Mouse (Mus musculus): ENCODE measurements around the gene Clpp. TPM values are rescaled to one million over a fixed set of nuclear protein-coding genes. Genes with fewer than 3 reads are reported as not detected.

Clpp gene
- polyA plus RNA-seq (2012; ENCODE audit: low replicate concordance): 37.7 and 105 TPM in 2 replicates

GRCm38 (mm10) chr17:56990115-56990746 lies at the start of gene Clpp:
TSS of gene Clpp (plus strand) at chr17:56990305.

DNA sequence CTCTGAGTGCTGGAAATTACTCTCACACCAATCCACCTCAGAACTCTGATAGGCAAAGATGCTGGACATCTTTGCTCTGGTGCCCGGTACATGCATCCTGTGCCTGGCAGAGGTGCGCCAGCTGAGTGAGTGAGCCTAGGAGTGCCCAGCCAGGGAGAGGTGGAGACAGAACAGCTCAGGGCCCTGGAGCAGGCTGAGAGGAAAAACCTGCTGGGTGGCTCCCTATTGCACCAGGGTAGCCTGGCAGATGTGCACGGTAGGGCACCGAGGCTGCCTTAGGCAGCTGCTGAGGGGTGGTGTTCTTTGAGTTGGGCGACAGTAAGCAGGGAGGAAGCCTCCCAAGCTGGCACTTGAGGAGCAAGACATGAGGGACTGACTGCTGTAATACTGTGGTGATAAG lies 8.1 kb upstream of the Clpp start, which contains the start of gene Acer1:
Gene Acer1, minus strand, starts transcription at position 114 of the 400 bp plus-strand sequence.

GRCm38 (mm10) chr17:56997029-56997667 lies 7.0 kb downstream of the Clpp start, which contains the start of gene Alkbh7:
TSS of gene Alkbh7 (plus strand) at chr17:56997339.

GRCm38 (mm10) chr17:56999968-57000609 lies 10.0 kb downstream of the Clpp start, which contains the start of gene Pspn:
TSS of gene Pspn (minus strand) at chr17:57000018.

GRCm38 (mm10) chr17:57011236-57012141 lies 21.4 kb downstream of the Clpp start, which contains the start of the genes Gtf2f1 and Gm17949:
TSS of gene Gtf2f1 (minus strand) at chr17:57011288.
TSS of gene Gm17949 (plus strand) at chr17:57011469.

DNA sequence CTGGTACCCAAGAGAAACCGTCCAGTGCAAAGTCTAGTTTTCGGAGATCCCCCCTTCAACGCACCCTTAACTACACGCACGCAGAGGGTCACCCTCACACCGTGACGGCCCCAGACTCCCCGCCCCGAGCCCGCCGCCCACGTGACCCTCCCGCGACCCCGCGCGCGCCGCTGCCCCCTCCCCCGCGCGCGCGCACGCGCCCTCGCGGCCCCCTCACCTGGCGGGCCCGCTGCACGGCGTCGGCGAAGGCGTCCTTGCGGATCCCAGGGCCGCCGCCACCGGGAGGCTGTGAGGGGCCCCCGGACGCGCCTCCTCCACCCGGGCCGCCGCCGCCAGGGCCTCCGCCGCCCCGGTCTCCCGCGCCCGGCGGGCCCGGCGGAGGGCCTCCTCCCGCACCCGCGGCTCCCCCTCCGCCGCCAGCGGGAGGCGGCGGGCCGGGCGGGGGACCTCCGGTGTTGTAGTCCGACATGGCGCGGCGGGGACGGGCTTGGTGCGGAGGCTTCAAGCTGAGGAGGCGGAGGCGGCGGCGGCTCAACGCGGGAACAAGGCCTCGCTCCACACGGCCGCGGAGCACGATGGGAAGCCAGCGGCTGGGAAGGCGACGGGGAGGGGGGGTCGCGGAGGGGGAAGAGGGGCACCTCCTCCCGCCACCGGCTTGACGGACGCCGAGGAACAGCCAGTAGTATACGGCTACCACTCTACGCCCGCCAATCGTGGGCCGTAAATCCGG lies 41.0 kb downstream of the Clpp start, which contains the start of gene Khsrp:
Gene Khsrp, minus strand, starts transcription at position 592 of the 730 bp plus-strand sequence.

GRCm38 (mm10) chr17:57041554-57041953 lies 51.4 kb downstream of the Clpp start, which contains the start of gene Slc25a41:
TSS of gene Slc25a41 (minus strand) at chr17:57041654.

Other genes with a start within 250 kb of the Clpp start
- gene Nrtn, start 232.8 kb upstream of the Clpp start, polyA plus RNA-seq (2012; ENCODE audit: low replicate concordance): 0.27 and 0.43 TPM in 2 replicates
- gene Dus3l, start 225.5 kb upstream of the Clpp start, polyA plus RNA-seq (2012; ENCODE audit: low replicate concordance): 70.9 and 106 TPM in 2 replicates
- 6.7 and 14.6 TPM in 2 replicates for gene Prr22, start 220.1 kb upstream of the Clpp start, polyA plus RNA-seq (2012; ENCODE audit: low replicate concordance)
- 24.1 and 36.3 TPM in 2 replicates for gene Rfx2, start 159.3 kb upstream of the Clpp start, polyA plus RNA-seq (2012; ENCODE audit: low replicate concordance)
- gene Acsbg2, start 115.9 kb upstream of the Clpp start, polyA plus RNA-seq (2012; ENCODE audit: low replicate concordance): not detected in 2 replicates
- not detected in 2 replicates for gene 1700061G19Rik, start 114.8 kb upstream of the Clpp start, polyA plus RNA-seq (2012; ENCODE audit: low replicate concordance)
- 88.4 and 103 TPM in 2 replicates for gene Mllt1, start 54.9 kb upstream of the Clpp start, polyA plus RNA-seq (2012; ENCODE audit: low replicate concordance)
- not detected in 2 replicates for gene Acer1, start 8.2 kb upstream of the Clpp start, polyA plus RNA-seq (2012; ENCODE audit: low replicate concordance)
- gene Alkbh7, start 7.0 kb downstream of the Clpp start, polyA plus RNA-seq (2012; ENCODE audit: low replicate concordance): 25.6 and 38.2 TPM in 2 replicates
- gene Pspn, start 9.7 kb downstream of the Clpp start, polyA plus RNA-seq (2012; ENCODE audit: low replicate concordance): not detected in 2 replicates
- gene Gtf2f1, start 21.0 kb downstream of the Clpp start, polyA plus RNA-seq (2012; ENCODE audit: low replicate concordance): 81.6 and 94.3 TPM in 2 replicates
- 0.17 and 0.23 TPM in 2 replicates for gene Gm17949, start 21.2 kb downstream of the Clpp start, polyA plus RNA-seq (2012; ENCODE audit: low replicate concordance)
- 248 and 458 TPM in 2 replicates for gene Khsrp, start 41.2 kb downstream of the Clpp start, polyA plus RNA-seq (2012; ENCODE audit: low replicate concordance)
- gene Slc25a41, start 51.3 kb downstream of the Clpp start, polyA plus RNA-seq (2012; ENCODE audit: low replicate concordance): not detected in 2 replicates
- 18.4 and 34.3 TPM in 2 replicates for gene Crb3, start 68.8 kb downstream of the Clpp start, polyA plus RNA-seq (2012; ENCODE audit: low replicate concordance)
- 16.7 and 20.4 TPM in 2 replicates for gene Slc25a23, start 69.6 kb downstream of the Clpp start, polyA plus RNA-seq (2012; ENCODE audit: low replicate concordance)
- 211 and 238 TPM in 2 replicates for gene Dennd1c, start 88.2 kb downstream of the Clpp start, polyA plus RNA-seq (2012; ENCODE audit: low replicate concordance)
- 0.80 and 0.96 TPM in 2 replicates for gene Tubb4a, start 97.5 kb downstream of the Clpp start, polyA plus RNA-seq (2012; ENCODE audit: low replicate concordance)
- gene Tnfsf9, start 115.0 kb downstream of the Clpp start, polyA plus RNA-seq (2012; ENCODE audit: low replicate concordance): 1.5 and 1.6 TPM in 2 replicates
- 0.17 and 0.98 TPM in 2 replicates for gene Cd70, start 159.5 kb downstream of the Clpp start, polyA plus RNA-seq (2012; ENCODE audit: low replicate concordance)
- 7.8 and 15.8 TPM in 2 replicates for gene Tnfsf14, start 203.9 kb downstream of the Clpp start, polyA plus RNA-seq (2012; ENCODE audit: low replicate concordance)
- 9.1 and 16.5 TPM in 2 replicates for gene C3, start 237.8 kb downstream of the Clpp start, polyA plus RNA-seq (2012; ENCODE audit: low replicate concordance)